Mouse (Mus musculus) spleen, postnatal 10 days (tissue): ENCODE data around the gene Atp12a.

Source experiments
- DNase-seq, 2 experiments: peaks; one replicate each; pipeline ENCODE4 v3.0.0; 2021 to 2022; ENCODE audit warnings: low spot score in 2 of 2

The Atp12a gene

GRCm38 (mm10) chr14:56377745-56378144, 12.9 kb downstream of the Atp12a start:
- no peak for DNase-seq

DNA sequence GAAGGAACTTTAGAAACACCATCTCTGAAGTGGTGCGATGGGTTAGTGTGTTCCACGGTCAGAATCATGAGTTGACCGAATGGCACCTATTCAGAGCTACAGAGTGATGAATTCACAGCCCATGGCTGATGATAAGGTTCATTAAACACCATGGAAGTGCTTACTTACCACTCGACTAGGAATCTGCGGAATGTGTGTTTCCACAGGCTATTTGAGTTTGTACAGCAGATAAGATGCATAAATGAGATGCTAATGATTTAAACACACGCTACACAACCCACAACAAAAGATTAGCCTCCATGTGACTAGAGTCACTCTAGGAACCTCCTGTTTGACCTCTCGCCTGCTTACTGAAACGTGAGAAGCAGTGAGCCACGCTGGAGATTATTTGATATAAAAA, 14.5 kb downstream of the Atp12a start:
- no peak for DNase-seq

DNA sequence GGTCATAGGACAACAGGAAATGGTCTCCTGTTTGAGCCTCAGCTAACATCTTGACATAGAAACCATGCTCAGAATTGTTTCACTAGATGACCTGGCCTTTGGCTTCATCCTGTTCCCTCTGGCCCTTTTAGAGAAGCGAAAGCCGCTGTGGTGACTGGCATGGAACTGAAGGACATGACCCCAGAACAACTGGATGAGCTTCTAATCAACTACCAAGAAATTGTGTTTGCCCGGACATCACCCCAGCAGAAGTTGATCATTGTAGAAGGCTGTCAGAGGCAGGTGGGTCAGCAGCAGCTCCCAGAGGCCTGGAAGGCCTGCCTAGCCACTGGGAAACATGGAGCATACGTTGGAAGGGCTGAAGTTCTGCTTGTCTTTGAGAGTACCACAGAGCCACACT, 17.5 kb downstream of the Atp12a start:
- no peak for DNase-seq

DNA sequence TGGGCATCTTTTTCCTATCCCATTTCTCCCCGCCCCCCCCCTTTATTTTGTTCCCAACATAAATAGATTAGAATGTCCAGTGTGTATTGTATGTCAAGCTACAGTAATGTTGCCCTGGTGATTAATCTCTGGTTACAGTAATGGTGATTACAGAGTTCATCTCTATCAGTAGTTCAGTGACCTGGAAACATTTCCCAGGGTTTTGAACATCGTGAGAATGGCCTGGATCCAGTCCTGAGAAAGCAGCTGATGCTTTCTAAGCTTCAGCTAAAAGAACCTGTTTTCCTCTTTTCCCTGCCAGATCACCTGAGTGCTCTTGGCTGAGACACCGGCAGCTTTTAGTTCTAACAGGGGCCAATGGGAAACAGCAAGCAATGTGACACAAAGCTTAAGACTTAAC, 25.4 kb downstream of the Atp12a start:
- DNase-seq, result no peak

DNA sequence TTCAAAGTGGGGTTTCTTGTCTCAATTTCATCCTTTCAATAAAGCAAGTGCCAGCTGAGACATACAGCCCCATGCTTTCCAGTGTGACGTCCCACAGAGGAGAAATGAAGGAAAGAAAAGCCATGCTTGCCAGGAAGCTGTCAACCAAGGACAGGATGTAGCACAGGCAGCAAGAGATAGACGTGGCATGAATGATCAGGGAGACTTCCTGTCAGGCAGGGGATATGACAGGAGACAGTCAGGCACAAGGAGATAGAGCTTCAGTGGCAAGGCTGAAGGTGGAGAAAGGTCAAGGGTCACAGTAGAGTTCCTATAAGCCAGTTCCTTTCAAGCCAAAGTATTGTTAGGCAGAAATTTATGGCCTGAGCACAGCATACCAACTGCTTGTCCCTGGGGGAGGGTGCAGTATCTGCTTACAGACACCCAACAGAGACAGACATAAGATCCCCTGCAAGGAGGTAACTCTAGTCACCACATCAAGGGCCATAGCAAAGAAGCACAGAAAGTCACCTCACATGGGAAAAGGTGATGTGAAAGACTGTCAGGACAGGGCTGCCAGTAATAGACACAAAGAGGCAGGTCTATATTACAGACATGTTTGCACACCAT, 28.9 kb downstream of the Atp12a start:
- DNase-seq, result no peak

- no peak for DNase-seq
These were observed 33.1 kb downstream of the Atp12a start for GRCm38 (mm10) chr14:56398001-56398400.

DNA sequence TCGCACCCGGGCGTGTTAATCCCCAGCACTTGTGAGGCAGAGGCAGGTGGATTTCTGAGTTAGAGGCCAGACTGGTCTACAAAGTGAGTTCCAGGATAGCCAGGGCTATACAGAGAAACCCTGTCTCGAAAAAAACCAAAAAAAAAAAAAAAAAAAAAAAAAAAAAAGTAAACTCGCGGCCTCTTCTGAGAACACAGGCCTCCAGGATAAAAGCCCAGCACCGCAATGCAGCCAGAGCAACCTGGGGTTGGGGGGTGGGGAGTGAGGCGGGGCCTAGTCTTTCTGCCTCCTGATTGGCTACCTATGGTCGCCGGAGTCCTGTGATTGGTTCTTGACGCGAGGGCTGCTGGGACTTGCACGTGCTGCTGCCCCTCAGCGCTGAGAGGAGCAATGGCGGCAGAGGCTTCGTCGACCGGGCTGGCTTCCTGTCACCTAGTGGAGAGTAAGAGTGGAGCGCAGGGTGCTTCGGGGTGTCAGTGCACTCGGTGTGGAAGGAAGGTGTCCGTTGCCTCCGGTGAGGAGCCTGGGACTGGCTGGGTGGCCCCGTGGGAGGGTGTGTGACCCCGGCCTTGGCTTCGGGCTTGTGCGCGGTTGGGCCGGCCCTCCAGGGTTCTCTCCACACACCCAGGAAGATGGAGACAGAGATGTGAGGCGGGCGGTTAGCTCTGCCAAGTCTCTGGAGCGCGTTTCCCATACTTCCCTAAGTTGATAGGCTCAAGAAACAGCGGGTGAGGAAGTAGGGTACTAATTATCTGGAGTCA, 37.6 kb downstream of the Atp12a start, which contains the start of gene Rnf17:
TSS of gene Rnf17 (plus strand) at position 271 of the 761 bp plus-strand sequence.
- peak in 1 of 2 experiments; percentile 21 for DNase-seq

DNA sequence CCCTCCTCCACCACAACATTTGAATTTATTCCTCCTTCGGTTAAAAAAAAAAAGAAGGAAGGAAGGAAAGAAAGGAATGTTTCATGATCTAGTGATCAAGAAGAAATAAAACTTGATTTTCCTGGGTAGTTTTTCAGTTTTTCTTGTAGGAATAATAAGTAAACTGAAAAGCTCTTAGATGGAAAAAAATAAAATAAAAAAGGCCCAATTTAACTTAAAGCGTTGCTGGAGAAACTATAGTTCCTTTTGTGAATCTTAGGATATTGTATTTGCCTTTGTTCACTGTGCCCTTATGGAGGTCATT, 38.2 kb downstream of the Atp12a start:
- no peak for DNase-seq
